Mouse (Mus musculus) liver, embryonic 11.5 days (tissue): ENCODE measurements at regions not wholly inside any gene's neighbourhood (a gene's known extent, or its start where the extent isn't known, plus 50 kb on each side); places are given as distances from the start of the nearest gene placed in this dataset.

ENCODE experiments used
- ATAC-seq: fragments of 200-750 bp; cut with Nextera tagmentation; replicated peaks from 2 replicates; pipeline ENCODE4 v1.8.0; 2017; ENCODE audit warnings: moderate number of reproducible peaks, mild to moderate bottlenecking, moderate TSS enrichment, moderate library complexity; ENCODE audit not compliant: low FRiP score
- DNase-seq: peaks from one replicate; pipeline ENCODE4 v3.0.0-alpha.2; 2017; ENCODE audit warnings: low spot score
- H3K27ac ChIP-seq: fragments of 300-500 bp; sonication (generic); 2 replicates; pipeline ENCODE4 v1.5.1; 2014; ENCODE audit warnings: mild to moderate bottlenecking, low read depth, low read length, control low read depth
- H3K27me3 ChIP-seq: fragments of 300-500 bp; sonication (generic); replicated peaks from 2 replicates; pipeline ENCODE4 v1.6.1; 2014; ENCODE audit warnings: low read length, mixed read lengths; ENCODE audit not compliant: control insufficient read depth, insufficient read depth
- H3K36me3 ChIP-seq: fragments of 300-500 bp; sonication (generic); 2 replicates; pipeline ENCODE4 v1.6.1; 2014; ENCODE audit warnings: mild to moderate bottlenecking, low read length, moderate library complexity, mixed read lengths; ENCODE audit not compliant: control insufficient read depth, insufficient read depth
- H3K4me1 ChIP-seq: fragments of 300-500 bp; sonication (generic); replicated peaks from 2 replicates; pipeline ENCODE4 v1.6.1; 2014; ENCODE audit warnings: low read length, mixed read lengths; ENCODE audit not compliant: control insufficient read depth, insufficient read depth
- H3K4me2 ChIP-seq: fragments of 300-500 bp; sonication (generic); 2 replicates; pipeline ENCODE4 v1.6.1; 2014; ENCODE audit warnings: mild to moderate bottlenecking, control low read depth, moderate library complexity
- H3K4me3 ChIP-seq: fragments of 300-500 bp; sonication (generic); 2 replicates; pipeline ENCODE4 v1.5.1; 2014; ENCODE audit warnings: low read depth, low read length, control low read depth
- H3K9ac ChIP-seq: fragments of 300-500 bp; sonication (generic); 2 replicates; pipeline ENCODE4 v1.6.1; 2014; ENCODE audit warnings: low read depth, low read length, control low read depth
- H3K9me3 ChIP-seq: fragments of 300-500 bp; sonication (generic); 2 replicates; pipeline ENCODE4 v1.6.1; 2016; ENCODE audit warnings: low read length, inconsistent platforms, mixed read lengths; ENCODE audit not compliant: control insufficient read depth
- WGBS: fragments of 180-500 bp; shearing (Covaris S2); extraction: QIAGEN DNeasy Blood & Tissue Kit; methylation state at CpG from one replicate; pipeline ENCODE4 v1.1.7; 2014; 5-methylcytosine and 5-hydroxymethylcytosine counted together

GRCm38 (mm10) chr12:119075825-119076224 is 109.6 kb upstream of the Abcb5 start:
- H3K4me3 ChIP-seq, result no peak overlapping the region
- no peaks in the 10 kb centered on the region for H3K9me3 ChIP-seq
- no peak overlapping the region for H3K9ac ChIP-seq
- H3K4me2 ChIP-seq, result no peak overlapping the region
- ATAC-seq, result no peak
- H3K4me1 ChIP-seq, result no peaks in the 10 kb centered on the region
- WGBS, result 67% methylated on average over 1 of the region's 1 CpGs
- DNase-seq, result no peak
- H3K36me3 ChIP-seq, result no peaks in the 10 kb centered on the region
- no peaks in the 10 kb centered on the region for H3K27me3 ChIP-seq
- no peak overlapping the region for H3K27ac ChIP-seq

GRCm38 (mm10) chr12:119074742-119075478 is 108.7 kb upstream of the Abcb5 start:
- Histone ChIP-seq H3K4me1 (no peaks in the 10 kb centered on the region), H3K36me3 (no peaks in the 10 kb centered on the region), H3K4me2 (no peak overlapping the region), H3K27ac (no peak overlapping the region), H3K4me3 (no peak overlapping the region), H3K27me3 (no peaks in the 10 kb centered on the region), H3K9me3 (no peaks in the 10 kb centered on the region), H3K9ac (no peak overlapping the region)
- ATAC-seq (no peak), DNase-seq (no peak)
- 77% methylated on average over 2 of the region's 2 CpGs for WGBS

GRCm38 (mm10) chr12:119074147-119074546 is 107.9 kb upstream of the Abcb5 start:
- H3K4me2 ChIP-seq, result no peak overlapping the region
- H3K9ac ChIP-seq, result no peak overlapping the region
- DNase-seq, result no peak
- H3K4me3 ChIP-seq, result no peak overlapping the region
- no peaks in the 10 kb centered on the region for H3K36me3 ChIP-seq
- no peaks in the 10 kb centered on the region for H3K27me3 ChIP-seq
- no peak for ATAC-seq
- H3K9me3 ChIP-seq, result no peaks in the 10 kb centered on the region
- H3K27ac ChIP-seq, result no peak overlapping the region
- H3K4me1 ChIP-seq, result no peaks in the 10 kb centered on the region

- Histone ChIP-seq H3K9ac (no peak overlapping the region), H3K9me3 (no peaks in the 10 kb centered on the region), H3K36me3 (no peaks in the 10 kb centered on the region), H3K4me1 (no peaks in the 10 kb centered on the region), H3K27ac (no peak overlapping the region), H3K4me3 (no peak overlapping the region), H3K27me3 (no peaks in the 10 kb centered on the region), H3K4me2 (no peak overlapping the region)
- ATAC-seq, result no peak
- WGBS, result 52% methylated on average over 1 of the region's 1 CpGs
- no peak for DNase-seq
These were observed 104.7 kb upstream of the Abcb5 start for GRCm38 (mm10) chr12:119070963-119071362.

- H3K9ac ChIP-seq, result no peak overlapping the region
These were observed 104.2 kb upstream of the Abcb5 start for GRCm38 (mm10) chr12:119070446-119070845.

GRCm38 (mm10) chr12:119069747-119070146 is 103.5 kb upstream of the Abcb5 start:
- WGBS, result 69% methylated on average over 3 of the region's 3 CpGs
- Histone ChIP-seq H3K4me3 (no peak overlapping the region), H3K36me3 (no peaks in the 10 kb centered on the region), H3K4me1 (no peaks in the 10 kb centered on the region), H3K9me3 (no peaks in the 10 kb centered on the region), H3K9ac (no peak overlapping the region), H3K27me3 (no peaks in the 10 kb centered on the region), H3K4me2 (no peak overlapping the region), H3K27ac (no peak overlapping the region)
- DNase-seq (no peak), ATAC-seq (no peak)

More at GRCm38 (mm10) chr12:119070446-119070845, 104.2 kb upstream of the Abcb5 start:
- no peaks in the 10 kb centered on the region for H3K9me3 ChIP-seq
- H3K36me3 ChIP-seq, result no peaks in the 10 kb centered on the region
- 16% methylated on average over 1 of the region's 1 CpGs for WGBS
- no peak overlapping the region for H3K4me2 ChIP-seq
- H3K27ac ChIP-seq, result no peak overlapping the region
- no peaks in the 10 kb centered on the region for H3K27me3 ChIP-seq
- ATAC-seq, result no peak
- no peak for DNase-seq
- H3K4me3 ChIP-seq, result no peak overlapping the region
- H3K4me1 ChIP-seq, result no peaks in the 10 kb centered on the region

GRCm38 (mm10) chr12:119068079-119068478 is 101.9 kb upstream of the Abcb5 start:
- ATAC-seq (0 out of 2 replicates have a peak, but pooled peaks have one; percentile 14), DNase-seq (no peak)
- no peaks in the 10 kb centered on the region for H3K36me3 ChIP-seq
- no peak overlapping the region for H3K4me2 ChIP-seq
- no peak overlapping the region for H3K4me3 ChIP-seq
- no peak overlapping the region for H3K27ac ChIP-seq
- H3K9ac ChIP-seq, result no peak overlapping the region
- H3K4me1 ChIP-seq, result no peaks in the 10 kb centered on the region
- no peaks in the 10 kb centered on the region for H3K27me3 ChIP-seq
- H3K9me3 ChIP-seq, result no peaks in the 10 kb centered on the region
- WGBS, result 91% methylated on average over 2 of the region's 2 CpGs

GRCm38 (mm10) chr12:119062931-119063330 is 96.7 kb upstream of the Abcb5 start:
- Histone ChIP-seq H3K4me2 (no peak overlapping the region), H3K4me1 (no peaks in the 10 kb centered on the region), H3K9ac (no peak overlapping the region), H3K27me3 (no peaks in the 10 kb centered on the region), H3K27ac (no peak overlapping the region), H3K9me3 (no peaks in the 10 kb centered on the region), H3K4me3 (no peak overlapping the region), H3K36me3 (no peaks in the 10 kb centered on the region)
- 63% methylated on average over 2 of the region's 2 CpGs for WGBS
- no peak for DNase-seq
- no peak for ATAC-seq

GRCm38 (mm10) chr12:119062490-119062889 is 96.3 kb upstream of the Abcb5 start:
- Histone ChIP-seq H3K4me1 (no peaks in the 10 kb centered on the region), H3K4me3 (no peak overlapping the region), H3K4me2 (no peak overlapping the region), H3K27me3 (no peaks in the 10 kb centered on the region), H3K9me3 (no peaks in the 10 kb centered on the region), H3K27ac (no peak overlapping the region), H3K9ac (no peak overlapping the region), H3K36me3 (no peaks in the 10 kb centered on the region)
- ATAC-seq (no peak), DNase-seq (no peak)
